Mouse (Mus musculus): Measurements from ENCODE around the gene Tet2.
"Not testable (repeated sequence)": the region's sequence is repeated elsewhere in the genome, so short reads cannot be mapped to it uniquely, and the experiment has no call there.

Gene Tet2

DNA sequence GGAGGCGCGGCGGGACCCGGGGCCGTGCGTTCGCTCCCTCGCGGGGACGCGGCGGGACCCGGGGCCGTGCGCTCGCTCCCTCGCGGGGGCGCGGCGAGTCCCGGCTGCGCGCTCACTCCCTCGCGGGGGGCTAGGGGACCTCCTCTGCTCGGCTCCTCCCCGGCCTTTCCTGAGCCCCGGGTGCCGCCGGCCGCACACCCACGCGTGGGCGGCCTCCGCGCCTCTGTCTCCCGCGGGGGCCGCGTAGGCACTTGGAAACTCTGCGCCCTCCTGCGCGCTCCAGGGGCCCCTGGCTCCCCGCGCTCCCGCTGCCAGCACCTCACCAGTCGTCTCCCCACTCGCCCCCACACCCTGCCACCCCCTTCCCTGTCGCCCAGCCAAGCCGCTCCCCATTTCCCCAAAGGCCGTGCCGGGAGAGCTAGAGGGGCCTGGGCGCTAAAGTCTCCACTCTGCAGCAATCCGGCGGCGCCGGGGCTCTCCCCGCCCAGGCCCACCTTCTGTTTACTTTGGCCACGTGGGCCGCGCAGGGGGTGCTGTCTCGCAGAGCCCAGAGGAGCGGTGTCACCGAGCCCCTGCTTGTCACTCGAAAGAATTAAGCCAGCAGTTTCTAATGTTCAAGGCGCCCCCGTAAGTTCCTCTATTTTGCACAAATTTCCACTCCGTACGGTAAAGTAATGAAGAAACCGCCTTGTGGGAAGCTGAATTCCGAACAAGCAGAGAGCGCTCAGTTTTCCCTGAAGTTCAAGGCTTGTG, at the start of gene Tet2:
Gene Tet2, minus strand, starts transcription at position 589 of the 753 bp plus-strand sequence.
- DNase-seq, result peak; percentile 54

DNA sequence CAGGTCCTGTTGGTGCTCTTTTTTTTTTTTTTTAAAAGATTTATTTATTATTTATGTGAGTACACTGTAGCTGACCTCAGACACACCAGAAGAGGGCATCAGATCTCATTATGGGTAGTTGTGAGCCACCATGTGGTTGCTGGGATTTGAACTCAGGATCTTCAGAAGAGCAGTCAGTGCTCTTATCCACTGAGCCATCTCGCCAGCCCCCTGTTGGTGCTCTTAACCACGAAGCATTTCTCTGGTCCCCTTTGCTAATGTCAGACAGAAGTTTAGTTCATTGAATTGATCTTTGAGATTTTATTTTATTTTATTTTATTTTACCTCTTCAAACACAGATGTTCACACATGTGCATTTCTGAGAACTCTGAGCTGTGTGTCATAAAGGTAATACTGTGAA, 48.1 kb upstream of the Tet2 start:
- DNase-seq, result not testable (repeated sequence)

DNA sequence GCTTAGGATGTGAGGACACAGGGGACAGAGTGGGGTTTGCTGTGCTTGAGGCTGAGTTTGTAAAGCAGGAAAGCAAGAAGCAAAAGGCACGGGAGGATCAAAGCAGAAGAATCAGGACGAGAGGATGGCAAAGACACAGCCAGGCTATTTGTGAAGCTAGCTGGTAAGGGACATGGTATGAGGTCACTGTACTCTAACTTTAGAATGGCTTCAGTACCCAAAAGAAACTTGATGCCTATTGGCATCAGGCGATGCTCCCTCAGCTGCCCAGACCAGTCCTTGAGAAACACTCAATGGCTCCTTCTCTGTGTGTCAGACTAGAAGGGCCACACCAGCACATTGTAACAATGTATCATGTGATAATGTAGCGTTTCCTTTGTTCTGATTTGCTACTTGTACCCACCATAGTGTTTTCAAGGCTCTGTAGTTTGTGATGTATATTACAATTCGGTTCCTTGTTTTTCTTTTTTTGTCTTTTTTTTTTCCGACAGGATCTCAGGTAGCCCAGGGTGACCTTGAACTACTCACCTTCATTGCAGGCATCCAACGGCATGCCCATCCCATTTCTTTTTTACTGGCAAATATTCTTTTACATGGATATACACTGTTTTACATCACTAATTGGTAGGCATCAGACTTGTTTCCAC, 45.7 kb upstream of the Tet2 start:
- DNase-seq, result no peak

DNA sequence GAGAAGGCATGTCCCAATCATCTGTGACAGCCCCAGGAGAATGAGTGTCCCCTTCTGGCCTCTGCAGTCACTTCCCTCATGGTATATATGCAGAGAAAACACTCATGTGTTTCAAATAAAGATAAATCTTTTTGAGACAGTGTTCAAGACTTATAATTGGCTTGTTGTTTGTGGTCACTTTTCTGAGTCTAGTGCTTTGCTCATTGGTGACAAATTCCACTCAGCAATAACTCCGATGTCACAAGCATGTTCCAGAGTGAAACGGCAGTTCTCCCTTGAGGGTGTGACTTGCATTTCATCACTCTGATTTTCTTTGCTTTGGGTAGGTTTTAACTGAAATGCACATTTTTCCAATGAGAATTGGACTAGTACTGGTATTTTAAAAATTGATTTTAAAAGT, 40.1 kb upstream of the Tet2 start:
- no peak for DNase-seq

DNA sequence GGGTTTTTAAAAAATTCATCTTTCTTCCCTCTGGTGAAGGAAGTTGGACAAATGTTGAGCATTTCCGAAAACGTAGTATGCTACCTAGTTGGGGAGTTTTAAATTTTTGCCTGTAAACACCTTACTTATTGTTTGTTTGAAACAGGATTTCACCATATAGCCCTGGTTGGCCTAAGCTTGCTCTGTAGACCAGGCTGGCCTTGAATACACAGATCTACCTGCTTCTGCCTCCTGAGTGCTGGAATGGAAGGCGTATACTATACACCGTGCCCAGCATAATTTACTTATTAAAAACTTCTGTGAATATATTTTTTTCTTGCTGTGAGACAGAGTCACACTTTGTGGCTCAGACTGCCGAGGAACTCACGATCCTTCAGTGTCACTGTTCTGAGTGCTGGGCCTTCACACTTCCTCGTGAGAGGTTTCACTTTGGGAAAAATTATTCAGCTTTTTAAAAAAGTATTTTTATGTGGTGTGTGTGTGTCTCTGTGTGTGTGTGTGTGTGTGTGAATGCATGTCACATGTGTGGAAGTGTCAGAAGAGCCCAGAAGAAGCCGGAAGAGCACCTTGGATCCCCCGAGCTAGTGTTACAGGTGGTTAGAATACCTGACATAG, 38.6 kb upstream of the Tet2 start:
- no peak for DNase-seq

DNA sequence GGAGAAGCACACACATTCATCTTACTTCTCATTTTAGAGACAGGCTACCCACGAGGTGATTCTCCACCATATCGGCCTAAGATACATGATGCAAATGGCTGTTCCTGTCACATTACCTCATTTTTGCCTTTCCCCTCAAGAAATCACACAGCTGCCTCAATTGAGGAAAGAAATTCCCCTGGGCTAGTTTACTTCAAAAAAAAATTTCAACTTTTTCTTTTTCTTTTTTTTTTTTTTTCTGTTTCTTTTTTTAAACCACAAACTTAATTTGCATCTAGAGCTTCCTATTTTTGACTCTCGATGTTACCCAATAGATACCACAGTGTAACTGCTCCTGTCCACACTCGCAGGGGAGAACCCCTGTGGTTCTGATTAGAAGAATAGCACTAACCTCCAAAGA, 38.0 kb upstream of the Tet2 start:
- DNase-seq, result no peak

DNA sequence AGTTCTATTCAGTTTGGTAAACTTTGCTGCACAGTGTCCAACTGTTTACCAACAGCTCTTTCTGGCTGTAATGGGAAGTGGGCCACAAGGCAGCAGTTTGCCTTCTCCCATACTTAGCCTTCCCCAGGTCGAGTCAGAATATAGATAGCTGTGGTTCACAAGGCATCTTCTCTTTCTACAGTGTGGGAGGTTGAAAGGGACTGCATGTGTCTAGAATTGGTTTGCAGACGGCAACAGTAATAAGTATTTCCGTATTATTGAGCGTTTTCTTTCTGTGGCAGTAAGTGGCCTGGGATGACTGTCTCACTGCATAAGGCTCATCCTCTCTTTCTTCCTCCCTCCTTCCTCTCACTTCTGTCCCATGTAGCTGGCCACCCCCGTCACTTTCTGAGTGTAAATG, 37.2 kb upstream of the Tet2 start:
- no peak for DNase-seq

DNA sequence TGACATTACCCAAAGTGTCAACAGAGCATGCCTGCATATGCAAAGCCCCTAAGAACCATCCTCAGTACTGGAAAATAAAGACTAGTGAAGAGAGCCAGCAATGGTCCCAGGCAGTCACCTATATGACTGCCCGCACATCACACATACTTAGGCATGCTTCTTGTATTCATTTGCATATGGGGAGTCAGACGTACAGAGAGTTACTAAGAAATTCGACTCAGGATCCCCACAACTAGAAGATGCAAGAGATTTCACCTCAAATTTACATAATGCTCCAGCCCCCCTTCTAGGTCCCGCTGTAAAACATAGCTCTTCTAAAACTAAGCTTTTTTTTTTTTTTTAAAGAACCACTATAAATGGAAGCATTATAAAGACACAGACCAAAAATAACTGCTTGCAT, 36.6 kb upstream of the Tet2 start:
- DNase-seq, result no peak

DNA sequence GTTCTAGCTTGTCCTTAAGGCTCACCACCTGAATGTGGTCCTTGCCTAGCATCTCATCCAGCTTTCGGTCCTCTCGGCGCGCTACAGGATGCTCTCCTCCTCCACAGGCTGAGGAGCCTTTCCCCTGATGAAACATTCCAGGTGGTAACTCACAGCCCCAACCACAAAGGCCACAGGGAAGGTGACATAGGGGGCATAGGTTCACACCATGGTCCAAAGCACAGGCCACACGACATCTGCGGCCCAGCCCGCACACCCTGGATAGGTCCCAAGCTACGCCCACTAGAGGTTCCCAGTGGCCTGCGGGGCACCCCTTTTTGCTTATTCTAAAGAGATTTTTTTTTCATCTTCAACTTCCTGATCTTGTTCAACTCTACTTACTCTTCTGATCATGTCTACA, 34.7 kb upstream of the Tet2 start:
- no peak for DNase-seq

DNA sequence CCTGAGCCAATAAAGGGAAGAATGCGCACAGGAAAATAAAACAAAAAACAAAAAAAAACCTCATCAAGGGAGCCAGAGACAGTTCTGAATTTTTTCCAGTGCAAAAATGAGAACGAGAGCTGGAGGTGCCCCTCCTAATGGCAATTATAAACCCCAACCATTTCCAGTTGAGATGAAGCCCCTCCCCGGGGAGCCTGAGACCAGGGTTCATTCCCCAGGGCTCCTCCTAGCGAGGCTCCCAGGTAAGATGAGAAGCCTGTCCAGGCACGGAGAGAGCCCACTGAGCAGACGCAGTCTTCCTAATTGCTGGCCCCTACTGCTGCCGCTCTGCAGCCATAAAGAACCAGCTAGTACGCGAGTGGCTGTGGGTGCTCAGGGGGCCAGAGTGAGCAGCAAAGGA, 34.2 kb upstream of the Tet2 start:
- no peak for DNase-seq

DNA sequence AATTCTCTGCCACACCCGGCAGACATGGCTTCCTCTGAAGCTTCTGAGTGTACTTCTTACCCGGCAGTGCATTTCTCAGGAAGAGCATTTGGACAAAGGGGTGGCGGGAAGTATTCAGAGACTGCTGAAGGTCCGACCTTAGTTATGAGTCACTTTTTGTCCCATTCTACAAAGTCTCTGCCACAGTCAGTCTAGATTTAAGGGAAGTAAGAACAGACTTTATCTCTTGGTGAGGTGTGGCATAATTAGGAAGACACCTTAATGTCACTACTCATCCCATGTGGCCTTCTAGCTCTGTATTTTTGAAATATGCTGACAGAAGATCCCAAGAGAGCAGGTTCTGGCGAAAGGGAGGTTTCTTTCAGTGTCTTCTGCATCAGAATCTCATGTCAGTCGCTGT, 30.0 kb upstream of the Tet2 start:
- DNase-seq, result no peak

DNA sequence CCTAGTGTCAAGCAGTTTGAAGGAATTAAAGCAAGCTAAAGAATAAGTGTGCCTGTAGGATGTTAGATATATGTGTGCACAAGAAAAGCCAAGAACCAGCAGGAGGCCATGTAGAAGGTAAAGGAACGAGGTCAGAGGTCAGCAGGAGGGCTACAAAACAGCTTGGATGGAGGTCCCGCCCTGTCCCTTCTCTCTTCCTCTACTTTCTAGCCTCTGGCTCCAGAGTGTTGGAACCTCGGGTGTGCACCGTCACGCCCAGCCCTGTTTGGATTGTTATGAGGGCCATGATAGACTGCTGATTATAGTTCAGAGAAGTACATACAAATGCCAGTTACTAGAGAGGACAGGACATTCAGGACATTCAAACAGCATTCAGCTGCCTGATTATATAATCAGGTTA, 27.0 kb upstream of the Tet2 start:
- DNase-seq, result no peak

DNA sequence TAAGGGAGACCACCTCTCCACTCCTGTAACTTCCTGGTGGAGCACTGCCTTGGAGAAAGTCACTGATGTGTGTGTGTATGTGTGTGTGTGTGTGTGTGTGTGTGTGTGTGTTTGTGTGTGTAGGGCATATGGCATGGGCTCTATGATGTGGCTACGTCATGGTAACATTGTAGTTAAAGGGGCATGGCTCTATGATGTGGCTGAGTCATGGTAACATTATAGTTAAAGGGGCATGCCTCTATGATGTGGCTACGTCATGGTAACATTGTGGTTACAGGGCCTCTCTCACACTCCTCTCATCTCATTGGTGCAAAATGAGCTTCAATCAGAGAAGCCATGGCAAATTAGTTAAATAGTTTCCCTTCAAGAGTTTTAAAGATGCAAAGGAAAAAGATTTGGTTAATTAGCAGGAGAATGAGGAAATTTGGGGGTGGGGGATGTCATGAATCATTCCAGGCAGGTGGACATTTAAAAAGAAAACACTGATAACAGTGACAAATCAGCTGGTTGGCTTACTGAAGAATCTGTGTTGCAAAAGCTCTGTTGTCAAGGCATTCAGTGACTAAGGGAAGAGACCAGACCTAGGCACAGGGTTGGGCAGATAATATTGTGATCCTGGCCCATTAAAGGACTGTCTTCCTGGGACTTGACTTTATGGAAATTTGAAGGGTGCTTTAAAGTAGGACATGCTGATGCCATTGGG, 18.7 kb upstream of the Tet2 start:
- DNase-seq, result no peak

DNA sequence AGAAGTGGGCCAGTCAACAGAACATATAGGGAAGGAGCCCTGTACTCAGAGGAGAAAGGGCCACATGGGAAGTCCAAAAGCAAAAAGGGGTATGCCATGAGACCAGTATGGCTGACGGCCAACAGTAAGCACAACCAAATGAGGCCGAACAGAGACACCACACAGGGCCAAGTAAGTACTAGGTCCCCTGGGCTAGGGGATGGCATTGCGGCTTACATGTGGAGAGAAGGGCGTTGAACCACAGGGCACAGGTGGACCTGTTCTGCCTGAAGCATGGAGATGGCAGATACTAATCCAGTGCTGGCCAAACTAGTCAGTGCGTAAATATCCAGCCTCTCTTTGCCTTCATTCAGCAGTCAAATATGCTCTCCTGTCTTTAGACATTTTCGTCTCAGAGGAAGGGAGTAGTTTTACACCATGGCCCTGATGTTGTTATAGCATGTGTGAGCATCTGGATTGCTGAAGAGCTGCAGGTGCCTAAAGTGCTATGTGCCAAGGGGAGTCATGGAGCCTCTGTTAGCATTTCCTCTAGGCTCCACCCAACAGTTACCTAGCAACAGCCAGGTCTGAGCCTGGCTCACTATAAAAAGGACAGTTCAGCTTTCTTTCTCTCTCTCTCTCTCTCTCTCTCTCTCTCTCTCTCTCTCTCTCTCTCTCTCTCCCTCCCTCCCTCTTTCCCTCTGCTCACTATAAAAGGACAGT, 14.6 kb upstream of the Tet2 start:
- no peak for DNase-seq

DNA sequence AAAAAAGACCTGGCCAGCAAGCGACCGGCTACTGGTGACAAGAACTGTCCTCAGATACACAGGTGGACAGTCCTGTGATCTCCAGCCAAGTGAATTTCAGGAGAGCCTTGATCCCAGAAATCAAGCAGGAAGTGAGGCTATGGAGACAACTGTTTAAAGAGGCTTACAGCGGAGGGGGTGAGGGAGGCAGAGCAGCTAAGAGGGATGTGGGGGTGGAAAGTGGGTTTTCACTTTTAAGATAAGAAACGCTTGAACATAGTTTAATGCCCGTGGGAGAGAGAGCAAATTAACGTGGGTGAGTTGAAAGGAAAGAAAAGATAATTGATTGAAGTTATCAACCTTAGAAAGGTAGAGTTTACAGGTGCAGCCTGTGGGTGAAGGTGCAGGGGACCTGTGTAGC, 12.7 kb upstream of the Tet2 start:
- no peak for DNase-seq

DNA sequence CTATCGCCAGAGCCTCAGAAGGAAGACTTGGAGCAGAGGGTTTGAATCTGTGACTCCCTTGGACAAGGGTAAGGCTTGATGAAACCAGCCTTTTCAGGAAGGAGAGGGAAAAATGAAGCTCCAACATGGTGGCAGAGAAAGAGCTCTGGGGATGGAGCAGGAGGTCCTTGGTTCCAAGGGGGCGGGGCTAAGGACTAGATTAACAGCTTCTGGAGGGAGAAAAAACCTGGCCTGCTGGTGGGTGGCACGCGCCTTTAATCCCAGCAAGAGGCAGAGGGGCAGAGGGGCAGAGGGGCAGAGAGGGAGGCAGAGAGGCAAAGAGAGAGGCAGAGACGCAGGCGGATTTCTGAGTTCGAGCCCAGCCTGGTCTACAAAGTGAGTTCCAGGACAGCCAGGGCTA, 12.2 kb upstream of the Tet2 start:
- no peak for DNase-seq

DNA sequence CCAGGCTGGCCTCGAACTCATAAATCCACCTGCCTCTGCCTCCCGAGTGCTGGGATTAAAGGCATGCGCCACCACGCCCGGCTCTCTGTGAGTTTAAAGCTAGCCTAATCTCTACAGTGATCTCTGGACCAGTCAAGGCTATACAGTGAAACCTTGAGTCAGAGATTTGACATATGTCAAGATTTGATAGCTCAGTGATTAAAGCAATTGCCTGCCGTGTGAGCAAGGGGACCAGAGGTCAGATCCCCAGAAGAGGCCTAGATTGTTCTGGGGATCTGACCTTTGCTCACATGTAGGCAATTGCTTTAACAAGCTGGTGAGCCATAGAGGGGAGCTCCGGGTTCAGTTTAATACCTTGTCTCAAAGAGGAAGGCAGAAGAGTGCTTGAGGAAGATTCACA, 10.4 kb upstream of the Tet2 start:
- no peak for DNase-seq

DNA sequence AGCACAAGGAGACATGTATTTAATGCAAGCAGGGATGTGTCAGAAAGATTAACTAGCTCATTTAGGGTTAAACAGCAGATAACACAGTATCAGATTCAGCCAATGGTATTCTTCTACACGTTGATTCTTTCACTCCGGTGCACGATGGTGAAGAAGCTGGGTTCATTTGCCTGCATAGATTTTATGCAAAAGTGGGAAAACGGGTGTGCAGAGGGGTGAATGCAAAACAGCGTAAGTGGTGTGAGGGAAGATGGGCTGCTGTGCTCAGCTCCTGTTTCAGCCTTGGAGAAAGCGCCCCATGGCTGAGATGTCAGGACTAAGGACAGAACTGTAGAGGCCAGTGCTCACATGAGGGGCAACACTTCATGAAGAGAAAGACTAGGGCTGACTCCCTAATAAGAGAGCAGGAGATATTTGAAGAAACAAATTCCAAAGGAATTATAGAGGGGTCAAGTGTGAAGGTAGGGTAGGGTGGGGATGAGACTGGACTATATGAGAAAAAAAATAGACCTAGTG, 9.7 kb upstream of the Tet2 start:
- DNase-seq, result no peak

DNA sequence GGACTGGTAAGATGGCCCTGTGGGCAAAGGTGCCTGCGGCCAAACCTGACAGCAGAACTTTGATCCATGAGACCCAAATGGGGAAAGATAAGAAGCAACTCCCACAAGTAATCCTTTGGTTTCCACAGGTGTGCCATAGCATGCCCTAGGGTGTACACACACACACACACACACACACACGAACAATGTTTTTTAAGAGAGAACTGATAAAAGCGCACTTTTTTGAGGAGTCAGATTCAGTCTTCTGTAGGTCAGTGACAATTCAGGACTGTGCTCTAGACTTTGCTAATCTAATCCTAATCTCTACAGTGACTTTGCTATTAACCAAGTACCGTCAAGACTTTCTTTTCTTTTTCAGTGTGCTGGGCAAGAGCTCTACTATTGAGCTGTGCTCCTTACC, 9.2 kb upstream of the Tet2 start:
- DNase-seq, result no peak

DNA sequence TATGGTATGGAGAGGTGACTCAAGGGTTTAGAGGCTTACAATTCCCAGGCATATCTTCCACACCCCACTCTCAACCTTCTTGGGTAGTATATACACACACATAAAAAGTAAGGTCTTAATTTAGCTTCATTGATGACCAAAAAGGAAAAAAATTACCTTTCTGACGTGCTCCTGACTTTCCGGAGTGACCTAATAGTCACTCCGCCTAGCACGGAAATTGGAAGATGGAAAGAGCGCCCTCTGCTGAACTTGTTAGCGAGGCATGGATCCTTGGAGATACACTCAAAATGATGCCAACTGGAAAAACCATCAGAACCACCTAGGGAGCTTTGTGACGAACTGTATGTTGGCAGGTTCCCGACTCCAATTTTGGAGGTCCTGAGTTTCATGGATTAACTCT, 7.0 kb upstream of the Tet2 start:
- DNase-seq, result no peak

DNA sequence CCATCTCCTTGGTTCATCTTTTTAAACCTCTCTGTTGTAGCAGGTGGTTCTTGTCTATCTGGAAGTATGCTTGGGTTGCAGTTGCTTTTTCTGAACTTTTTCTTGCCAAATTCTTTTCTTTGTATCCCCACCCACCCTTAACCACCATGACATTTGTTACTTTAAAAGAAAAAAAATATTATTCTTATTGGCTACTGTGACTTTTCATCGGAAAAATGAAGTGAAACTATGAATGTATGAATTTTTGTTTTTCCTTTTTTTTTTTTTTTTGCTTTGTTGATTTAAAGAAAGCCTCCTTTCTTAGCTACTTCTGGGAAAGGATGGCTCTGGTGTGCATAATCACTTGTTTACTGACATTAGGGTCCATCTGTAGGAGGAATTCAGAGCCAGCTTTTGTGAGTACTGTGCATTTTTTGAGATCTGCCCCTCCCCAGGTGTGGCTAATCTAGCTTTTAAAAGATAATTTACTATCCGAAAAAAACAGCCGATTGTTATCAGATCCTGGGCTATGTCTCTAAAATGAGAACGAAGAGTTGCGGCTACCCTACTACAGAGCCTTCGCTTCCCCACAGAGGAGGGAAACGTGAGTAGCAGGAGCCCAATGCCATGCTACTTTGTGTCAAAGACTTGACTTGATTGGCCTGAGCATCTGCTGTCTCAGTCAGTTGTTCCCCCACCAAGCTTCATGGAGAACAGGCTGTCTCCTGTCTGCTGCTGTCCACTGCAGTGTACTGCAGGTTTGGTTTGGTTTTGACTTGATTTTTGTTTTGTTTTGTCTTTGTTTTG, 4.6 kb upstream of the Tet2 start:
- no peak for DNase-seq

DNA sequence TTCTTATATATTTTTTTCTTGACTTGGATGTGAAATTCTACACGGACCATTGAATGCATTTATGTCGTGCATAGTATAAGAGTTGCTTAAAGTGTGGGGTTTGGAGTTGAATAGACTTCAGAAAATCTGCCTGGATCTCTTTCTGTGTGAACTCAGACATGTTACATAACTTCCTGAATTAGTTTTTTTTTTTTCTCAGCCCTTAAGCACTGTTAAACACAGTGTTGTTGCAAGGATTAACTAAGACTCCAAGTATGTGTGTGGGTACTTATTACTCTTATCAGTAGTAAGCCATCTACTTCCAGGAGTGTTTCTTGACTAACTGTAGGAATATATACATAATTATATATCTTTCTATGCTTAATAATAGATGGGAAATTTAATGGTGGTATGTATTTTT, 3.7 kb upstream of the Tet2 start:
- no peak for DNase-seq
